Mouse (Mus musculus): Measurements from ENCODE around the gene Cst11.
"Not testable (repeated sequence)": the region's sequence is repeated elsewhere in the genome, so short reads cannot be mapped to it uniquely, and the experiment has no call there.

The Cst11 gene

DNA sequence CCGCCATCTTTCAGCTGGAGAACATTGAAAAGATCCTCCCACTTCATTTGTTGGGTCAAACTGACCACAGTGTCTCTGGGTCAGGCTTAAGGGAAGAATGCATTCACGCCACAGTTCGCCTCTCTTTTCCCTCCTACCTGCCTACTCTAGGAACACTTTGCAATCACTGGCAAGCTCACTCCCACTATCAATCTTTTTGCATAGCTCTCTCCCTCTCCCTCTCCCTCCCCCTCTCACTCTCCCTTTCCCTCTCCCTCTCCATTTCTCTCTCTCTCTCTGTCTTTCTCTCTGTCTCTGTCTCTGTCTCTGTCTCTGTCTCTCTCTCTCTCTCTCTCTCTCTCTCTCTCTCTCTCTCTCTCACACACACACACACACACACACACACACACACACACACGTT, at the start of gene Cst11:
Cst11 (minus strand) TSS at position 101 of the 400 bp plus-strand sequence.
- DNase-seq (ENCODE audit: low read depth), result not testable (repeated sequence)

DNA sequence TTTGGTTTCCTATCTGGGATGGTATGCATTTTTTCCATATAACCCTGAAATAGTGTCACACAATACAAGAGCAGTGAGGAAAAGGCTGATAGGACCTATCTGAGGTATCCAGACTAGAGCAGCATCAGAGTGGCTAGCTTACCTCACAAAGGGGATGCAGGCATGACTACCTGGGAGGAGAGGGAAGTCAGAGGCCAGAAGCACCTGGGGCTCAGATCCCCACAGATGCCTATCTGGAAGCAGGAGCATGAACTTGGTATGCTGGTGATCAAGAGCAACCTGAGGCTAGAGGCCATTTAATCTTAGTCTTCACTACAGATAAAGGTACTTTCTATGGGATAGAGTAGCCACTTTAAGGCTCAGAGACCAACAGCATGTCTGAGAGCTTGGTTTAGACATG, 48.6 kb upstream of the Cst11 start, which contains the start of gene Cst13:
Cst13 (plus strand) TSS at position 173 of the 400 bp plus-strand sequence.
- DNase-seq (ENCODE audit: low read depth), result no peak

DNA sequence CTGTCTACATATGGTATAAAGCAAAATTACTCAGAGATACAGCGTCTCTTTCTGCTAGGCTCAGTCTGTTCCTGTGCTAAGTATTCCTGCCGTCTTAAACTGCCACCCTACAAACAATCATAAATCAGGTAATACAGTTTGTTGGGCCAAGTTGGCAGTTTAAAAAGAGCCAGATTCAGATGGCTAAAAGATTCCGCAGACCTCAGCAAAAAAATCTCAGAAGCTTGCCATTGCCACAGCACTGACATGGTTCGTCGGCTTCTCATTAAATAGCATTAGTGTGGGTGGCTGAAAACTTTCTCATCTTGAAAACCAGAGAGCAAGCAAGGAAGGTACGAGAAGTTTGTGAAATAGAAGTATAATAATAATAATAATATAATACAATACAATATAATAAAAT, 35.4 kb upstream of the Cst11 start:
- no peak for DNase-seq (ENCODE audit: low read depth)

DNA sequence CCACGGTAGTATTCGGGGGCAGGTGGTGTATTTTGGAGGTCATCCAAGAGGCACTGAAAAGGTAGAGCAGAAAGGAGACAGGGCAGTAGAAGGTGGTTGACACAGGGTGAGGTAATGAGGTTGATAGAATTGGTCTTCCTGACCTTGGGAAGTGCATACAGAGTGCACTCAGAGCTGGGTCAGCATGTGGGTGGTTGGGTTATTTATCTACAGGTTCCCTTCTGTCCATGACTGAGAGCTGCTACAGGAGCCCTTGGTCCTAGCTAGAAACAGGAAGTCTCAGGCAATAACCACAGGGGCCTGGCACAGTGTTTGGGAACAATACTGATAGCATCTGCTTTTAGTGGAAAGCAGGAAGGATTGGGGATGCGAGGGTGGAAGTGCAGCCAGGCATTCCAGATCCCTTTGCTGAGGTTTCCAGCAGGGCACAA, 30.2 kb upstream of the Cst11 start:
- DNase-seq (ENCODE audit: low read depth), result no peak

DNA sequence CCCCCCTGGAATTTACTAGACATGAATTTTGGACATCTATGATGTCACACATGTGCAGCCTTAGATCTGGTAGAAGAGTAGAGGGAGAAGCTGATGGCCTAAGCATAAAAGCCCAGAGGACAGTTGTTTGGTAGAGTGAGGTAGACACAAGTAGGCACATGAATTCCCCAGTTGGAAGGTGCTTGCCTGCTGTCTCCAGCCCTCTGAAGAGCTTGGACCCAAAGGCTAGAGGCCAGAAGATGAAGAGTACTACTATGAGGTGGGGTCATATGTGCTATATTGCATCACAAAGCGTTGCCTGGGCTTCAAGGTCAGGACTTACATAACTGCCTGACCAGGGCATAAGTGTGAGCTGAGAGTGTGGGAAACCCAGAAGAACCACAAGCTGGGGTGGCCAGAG, 27.2 kb upstream of the Cst11 start, which contains the start of gene Cst8:
Cst8 (plus strand) TSS at position 301 of the 400 bp plus-strand sequence.
- DNase-seq (ENCODE audit: low read depth), result no peak

DNA sequence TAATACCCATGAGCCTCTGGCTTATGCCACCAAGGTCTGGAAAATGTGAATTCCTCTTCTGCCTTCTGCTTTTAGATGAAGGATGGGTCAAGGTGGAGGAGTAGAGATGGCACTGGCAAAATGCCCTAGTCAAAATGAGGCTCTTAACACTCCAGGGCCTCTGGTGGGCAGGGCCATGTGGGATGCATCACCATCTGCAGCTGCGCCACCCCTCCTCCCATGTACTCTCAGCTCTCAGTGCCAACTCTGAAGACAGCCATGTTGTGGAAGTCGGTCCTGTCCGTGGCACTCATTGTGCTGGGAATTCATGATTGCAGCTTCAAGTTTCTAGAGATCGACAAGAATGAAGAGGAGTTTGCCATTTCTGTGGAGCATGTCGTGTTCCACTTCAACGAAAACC, 17.8 kb upstream of the Cst11 start, which contains the start of gene Cst12:
Cst12 (plus strand) TSS at position 220 of the 400 bp plus-strand sequence.
- DNase-seq (ENCODE audit: low read depth), result no peak

DNA sequence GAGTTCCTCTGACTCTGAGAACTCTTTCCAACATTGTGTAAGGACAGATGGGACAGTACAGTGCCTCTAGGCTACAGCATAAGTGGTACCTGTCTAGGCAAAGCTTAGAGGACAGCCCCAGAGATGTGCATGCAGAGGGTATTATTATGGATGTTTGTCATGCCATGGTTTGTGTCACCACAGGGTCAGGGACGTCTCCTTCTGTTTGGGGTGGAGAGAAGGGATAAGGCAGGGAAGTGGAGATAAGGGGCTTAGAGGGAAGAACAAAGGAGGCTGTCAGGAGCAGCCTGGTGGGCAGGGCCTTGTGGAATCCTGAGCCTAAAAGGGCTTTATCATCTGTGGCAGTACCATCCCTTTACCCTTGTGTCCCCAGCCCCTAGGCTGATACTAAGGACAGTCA, 10.4 kb upstream of the Cst11 start, which contains the start of gene 8030411F24Rik:
8030411F24Rik (plus strand) TSS at position 301 of the 400 bp plus-strand sequence.
- no peak for DNase-seq (ENCODE audit: low read depth)

DNA sequence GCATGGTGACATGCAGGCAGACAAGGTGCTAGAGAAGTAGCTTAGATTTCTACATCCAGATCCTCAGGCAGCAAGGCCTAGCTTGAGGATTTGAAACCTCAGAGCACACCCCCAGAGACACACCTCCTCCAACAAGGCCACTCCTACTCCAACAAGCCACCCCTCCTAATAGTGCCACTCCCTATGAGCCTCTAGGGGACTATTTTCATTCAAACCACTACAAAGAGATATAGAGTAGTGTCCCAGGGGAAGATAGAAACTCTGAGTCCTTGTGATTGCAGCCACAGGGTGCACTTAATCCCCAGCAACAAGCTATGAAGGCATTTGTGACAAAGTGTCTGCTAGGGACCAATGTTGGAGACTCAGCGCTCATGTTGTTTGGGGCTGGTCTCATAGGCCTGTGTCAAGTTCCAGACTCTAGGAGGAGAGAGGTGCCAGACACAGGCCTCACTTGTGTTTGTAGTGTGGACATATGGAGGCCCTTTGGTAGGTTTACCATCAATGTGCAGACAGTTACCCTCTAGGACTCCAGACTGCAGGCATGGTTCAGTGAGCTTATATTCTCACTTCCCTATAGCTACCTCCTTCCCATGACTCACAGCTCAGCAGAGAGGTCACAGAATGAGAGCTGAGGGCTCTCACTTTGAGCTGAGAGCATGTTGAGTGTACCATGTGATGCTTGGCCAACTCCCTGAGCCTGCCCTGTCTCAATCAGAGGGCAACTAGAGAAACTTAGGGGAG, 7.5 kb downstream of the Cst11 start:
- DNase-seq (ENCODE audit: low read depth), result no peak

DNA sequence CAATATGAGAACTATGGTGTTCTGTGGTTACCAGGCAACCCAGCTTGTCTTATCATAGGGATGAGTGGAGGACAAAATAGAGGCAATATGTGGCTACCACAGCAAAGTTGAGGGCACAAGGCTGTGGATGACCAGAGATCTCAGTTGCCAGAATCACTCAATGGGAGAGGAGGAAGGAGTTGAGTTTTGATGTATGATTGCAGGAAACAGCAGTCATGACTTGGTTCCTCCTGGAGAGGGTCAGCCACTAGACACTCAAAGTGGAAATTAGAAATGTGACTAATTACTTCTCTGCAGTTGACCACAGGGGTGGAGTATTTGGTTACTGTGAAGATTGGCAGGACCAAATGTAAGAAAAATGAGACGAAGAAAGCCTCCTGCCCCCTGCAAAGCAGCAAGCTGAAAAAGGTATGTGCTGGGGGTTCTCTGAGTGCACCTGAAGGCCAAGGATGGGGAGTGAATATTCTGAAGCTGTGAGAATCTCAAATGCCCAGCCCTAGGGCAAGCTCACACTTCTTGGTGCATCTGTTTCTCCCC, 16.9 kb downstream of the Cst11 start:
- no peak for DNase-seq (ENCODE audit: low read depth)

DNA sequence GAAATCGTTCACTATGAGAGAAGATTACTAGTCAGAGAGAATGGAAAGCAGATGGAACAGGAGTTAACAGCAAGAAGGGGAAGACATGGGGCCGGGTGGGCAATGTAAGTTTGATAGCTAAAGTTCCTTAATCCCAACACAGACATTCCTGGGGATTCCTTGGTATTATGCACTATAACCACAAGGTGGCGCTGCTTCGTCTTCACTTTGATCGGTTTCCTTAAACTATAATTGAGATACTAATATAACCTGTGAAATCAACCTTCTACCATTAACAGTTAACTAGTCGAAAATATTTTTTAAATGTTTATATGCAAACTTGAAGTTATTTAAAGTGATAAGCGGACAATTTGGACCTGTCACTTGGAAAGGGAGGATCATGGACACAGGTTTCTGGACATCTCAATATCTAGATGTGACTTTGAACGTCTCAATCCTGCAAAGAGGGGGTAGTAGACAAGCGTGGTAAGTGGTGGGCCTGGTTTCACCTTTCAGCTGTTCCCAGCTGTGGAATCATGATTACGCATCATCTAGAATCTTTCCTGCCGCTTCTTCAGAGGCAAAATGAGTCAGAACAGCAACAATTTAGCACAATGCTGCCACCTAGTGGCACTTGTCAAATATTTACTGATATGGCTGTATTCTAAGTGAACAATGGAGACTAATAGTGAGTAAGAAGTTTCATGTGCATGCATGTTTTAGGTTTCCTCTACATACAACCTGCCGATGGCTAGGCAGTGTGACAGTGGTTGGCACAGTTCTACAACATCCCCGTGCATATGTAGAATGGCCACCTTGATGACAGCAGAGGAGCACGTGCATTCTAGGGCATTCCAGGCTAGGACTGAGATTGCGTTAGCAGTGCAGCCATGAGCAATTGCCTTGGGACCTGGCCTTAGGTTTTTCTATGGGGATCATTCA, 19.1 kb downstream of the Cst11 start:
- DNase-seq (ENCODE audit: low read depth), result peak; percentile 82

DNA sequence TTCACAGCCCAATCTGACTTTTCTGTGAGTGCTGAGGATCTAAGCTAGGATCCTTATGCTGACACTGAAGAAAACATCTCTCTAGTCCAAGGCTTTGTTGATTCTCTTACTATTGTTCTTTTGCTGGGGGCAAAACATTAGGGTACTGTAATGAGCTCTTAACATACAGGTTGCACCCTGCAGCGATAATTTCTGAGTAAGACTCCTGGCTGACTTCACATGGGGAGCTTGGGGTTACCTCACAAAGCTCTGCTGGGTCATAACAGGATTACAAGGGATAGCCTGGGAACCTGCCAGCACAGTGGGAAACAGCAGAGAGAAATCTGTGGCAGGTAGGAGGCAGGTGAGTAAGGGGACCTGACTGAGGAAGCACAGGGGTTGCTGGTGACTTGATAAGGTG, 21.2 kb downstream of the Cst11 start, which contains the start of gene Cstl1:
Cstl1 (plus strand) TSS at position 301 of the 400 bp plus-strand sequence.
- no peak for DNase-seq (ENCODE audit: low read depth)

DNA sequence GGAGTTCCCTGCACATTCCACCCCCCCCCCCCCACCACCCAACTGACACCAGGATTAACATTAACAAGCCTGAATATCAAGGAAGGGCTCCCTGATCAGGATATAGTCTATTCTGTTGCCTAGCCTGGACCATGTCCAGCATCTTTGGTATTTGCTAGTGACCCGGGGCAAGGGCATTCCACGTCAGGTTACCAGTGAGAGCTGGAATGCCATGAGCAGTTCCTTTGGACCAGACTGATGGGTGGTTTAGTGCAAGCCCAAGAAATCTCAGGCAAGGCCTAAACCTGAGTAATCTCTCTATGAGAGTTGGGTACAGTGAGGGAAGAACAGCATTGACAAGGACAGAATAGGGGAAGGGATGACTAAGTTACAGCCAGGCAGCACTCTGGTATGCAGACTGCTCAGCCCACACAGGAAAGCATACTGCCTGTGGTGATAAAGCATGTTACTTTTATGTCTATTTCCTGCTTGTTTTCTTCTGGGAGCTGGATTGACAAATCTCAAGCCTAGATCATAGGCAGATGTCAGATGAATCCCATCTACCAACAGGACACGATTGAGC, 27.4 kb downstream of the Cst11 start:
- DNase-seq (ENCODE audit: low read depth), result no peak

DNA sequence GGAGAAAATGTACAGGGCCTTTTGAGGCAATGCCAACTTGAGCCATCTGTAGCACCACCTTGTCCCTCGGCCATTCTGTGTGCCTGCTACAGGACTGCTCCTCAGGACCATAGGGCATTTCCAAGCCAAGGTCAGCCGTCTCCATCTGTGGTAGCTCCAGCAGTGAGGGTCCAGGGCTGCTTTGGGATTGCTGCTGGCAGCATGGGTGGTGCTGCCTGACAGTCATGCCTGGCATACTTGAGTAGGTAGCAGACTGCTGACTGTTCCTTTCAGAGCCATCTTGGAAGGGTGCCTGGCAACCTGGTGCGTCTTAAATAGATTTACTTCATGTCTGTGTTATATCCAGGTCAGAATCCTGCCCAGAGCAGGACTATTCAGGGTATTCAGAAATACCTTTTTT, 28.3 kb downstream of the Cst11 start:
- DNase-seq (ENCODE audit: low read depth), result no peak

DNA sequence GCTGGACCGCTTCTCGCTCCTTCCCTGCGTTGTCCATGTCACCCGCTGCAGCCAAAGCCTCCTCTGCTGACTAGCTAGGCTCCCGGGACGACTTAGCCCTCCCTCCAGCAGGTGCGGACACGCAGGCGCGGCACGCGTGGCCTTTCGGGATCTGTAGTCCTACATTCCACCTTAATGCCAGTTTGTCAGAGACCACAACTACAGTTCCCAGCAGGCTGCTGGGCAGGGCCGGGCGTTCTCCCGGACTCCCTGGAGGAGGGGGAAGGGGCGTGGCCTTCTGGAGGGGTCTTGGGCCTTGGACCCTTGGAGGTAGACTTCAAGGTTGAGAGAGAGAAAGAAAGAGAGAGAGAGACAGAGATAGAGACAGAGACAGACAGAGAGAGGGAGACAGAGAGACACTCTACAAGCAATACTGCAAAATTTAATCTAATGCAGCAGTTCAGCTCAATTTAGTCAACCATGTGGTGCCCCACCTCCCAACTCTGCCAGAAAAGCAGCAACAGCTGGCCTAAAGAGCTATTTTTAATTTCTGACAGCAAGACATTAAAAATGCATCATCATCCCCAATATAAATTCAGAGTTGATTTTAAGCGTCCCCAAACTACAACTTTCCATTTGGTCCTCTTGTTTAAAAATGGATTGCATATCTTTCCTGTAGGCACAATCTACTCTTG, 38.8 kb downstream of the Cst11 start, which contains the start of gene Napb:
Napb (minus strand) TSS at position 141 of the 674 bp plus-strand sequence.
- DNase-seq (ENCODE audit: low read depth), result peak; percentile 53

DNA sequence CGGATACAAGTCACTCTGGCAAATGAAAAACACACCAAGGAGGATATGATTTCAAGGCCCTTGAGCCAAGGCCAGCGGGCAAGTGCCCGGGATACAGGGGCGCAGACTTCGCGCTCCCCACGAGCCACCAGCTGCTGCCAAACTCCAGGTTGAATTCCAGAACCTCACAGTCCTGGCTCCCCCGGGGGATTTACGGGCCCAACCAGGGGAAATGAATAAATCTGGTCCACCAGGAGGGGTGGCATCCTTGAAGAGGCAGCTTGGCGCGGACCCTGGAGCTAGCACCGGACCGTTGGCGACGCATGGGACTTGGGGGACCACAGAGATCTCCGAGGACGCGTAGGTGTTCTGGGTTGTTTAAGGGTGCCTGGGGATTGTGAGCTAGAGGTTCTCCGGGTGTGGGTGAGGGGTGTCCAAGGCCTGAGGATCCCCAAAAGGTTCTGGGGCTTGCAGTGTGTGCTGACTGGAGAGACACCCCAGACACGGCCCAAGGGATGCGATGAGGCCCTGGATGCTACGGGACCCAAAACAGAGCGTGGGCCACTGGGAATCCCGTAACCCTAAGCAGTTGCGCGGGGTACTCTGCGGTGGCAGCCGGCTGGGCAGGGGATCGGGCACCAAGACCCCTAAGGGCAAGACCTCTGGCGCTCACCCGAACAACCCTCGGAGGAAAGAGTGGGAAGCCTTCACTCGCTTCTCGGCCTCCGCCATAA, 39.5 kb downstream of the Cst11 start:
- DNase-seq (ENCODE audit: low read depth), result no peak

DNA sequence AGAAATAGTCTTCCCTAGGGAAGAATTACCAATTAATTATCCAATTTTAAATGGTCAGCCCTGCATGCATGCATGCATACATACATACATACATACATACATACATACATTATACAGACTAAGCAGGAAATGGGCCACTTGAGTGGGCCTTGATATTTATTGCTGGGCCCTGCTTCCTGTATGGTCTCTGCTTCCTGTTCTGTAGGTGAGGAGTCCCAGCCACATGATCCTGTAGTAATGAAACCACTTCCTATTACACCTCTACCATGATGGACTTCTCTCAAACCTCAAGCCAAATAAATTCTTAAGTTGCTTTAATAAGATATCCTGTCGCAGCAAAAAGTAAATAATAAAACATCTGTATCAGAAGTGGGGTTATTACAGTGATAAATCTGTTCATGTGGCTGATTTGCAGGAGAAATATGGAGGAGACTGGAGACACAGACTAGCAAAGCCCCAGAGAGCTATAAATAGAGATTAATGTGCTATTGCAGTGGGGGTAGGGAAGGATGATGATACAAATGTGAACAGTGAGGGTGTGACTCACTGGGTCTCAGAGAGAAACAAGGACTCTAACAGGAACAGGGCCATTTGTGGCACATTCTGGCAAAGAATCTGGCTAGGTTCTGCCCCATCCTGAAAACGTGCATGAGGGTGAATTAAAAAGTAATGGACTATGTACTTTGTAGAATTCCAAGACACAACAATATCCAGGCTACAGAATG, 51.9 kb downstream of the Cst11 start:
- DNase-seq (ENCODE audit: low read depth), result no peak
